Comparison of ENCODE assay signal across 17 mouse cellular contexts in the genomic region with DNA sequence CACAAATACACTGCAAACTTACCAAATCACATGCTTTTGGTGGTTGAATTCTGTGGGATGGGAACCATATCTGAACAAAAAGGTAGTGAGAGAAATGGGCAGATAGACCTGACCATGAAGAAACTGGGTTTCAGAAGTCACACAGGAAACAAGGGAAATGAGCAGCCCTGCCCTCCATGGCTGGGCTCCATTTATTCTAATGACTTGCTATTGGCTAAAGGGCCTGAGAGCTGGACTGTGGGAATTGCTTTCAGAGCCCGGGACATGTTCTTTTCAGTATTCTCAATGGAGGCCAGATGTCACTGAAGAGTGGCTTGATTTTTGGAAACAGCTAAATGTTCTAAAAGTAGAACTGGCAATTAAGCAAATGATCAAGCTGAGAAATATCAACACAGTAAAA.
DNase-seq lines count a peak whose midpoint lies in the region; ATAC-seq and TF ChIP-seq lines count a peak whose summit lies in the region.
"Had no signal": no experiment of that assay in that cellular context is flagged by ENCODE, and none has a peak within 500 bp of the region (broad histone marks: within the 10 kb centered on the region; RNA-seq: fewer than 3 reads in every experiment).

No protein-coding gene starts in this region.

- peak; percentile 5 for DNase-seq in adrenal gland, adult 2 months
- no peak for DNase-seq in adrenal gland, adult 8-10 months
- DNase-seq in heart, adult 18-20 months = peak; percentile 55 to 70
- peak; percentile 59 for DNase-seq in midbrain, postnatal 0 days (ENCODE audit: low spot score)
- DNase-seq in midbrain, embryonic 14.5 days = no peak
- DNase-seq in layer of hippocampus, adult 18-20 months (ENCODE audit: low spot score in 2 of 2) = no peak
- DNase-seq in spleen, postnatal 4 days (ENCODE audit: low spot score in 2 of 2) = no peak
- DNase-seq: cerebellum, adult 18-20 months; thymus, postnatal 14 days had no signal

- H3K4me3 ChIP-seq in heart, embryonic 11.5 days (ENCODE audit: low read depth, low read length) = no peak overlapping the region
- H3K4me3 ChIP-seq in midbrain, postnatal 0 days (ENCODE audit: low read depth, low read length) = no peak overlapping the region
- H3K4me3 ChIP-seq in midbrain, embryonic 14.5 days (replicated peaks; ENCODE audit: low read depth, low read length) = no peak overlapping the region
- H3K4me3 ChIP-seq: embryonic facial prominence, embryonic 13.5 days; kidney, embryonic 15.5 days; left cerebral cortex, adult 2 months; limb, embryonic 13.5 days; megakaryocyte, embryonic 14.5 days had no signal

- H3K4me1 ChIP-seq in heart, embryonic 11.5 days (ENCODE audit: control insufficient read depth, insufficient read depth, low read length) = no peaks in the 10 kb centered on the region
- H3K4me1 ChIP-seq in midbrain, postnatal 0 days (ENCODE audit: insufficient read depth, low read length) = no peaks in the 10 kb centered on the region
- H3K4me1 ChIP-seq in midbrain, embryonic 14.5 days (ENCODE audit: control insufficient read depth, insufficient read depth, low read length) = no peaks in the 10 kb centered on the region
- H3K4me1 ChIP-seq: kidney, embryonic 15.5 days had no signal

- no peaks in the 10 kb centered on the region for H3K36me3 ChIP-seq in heart, embryonic 11.5 days (ENCODE audit: control insufficient read depth, insufficient read depth, low read length)
- H3K36me3 ChIP-seq in midbrain, postnatal 0 days (ENCODE audit: insufficient read depth, low read length) = no peaks in the 10 kb centered on the region
- H3K36me3 ChIP-seq in midbrain, embryonic 14.5 days (ENCODE audit: control insufficient read depth, insufficient read depth, low read length) = no peaks in the 10 kb centered on the region
- H3K36me3 ChIP-seq: embryonic facial prominence, embryonic 13.5 days; kidney, embryonic 15.5 days; limb, embryonic 13.5 days had no signal

- H3K9ac ChIP-seq in heart, embryonic 11.5 days (ENCODE audit: low read depth, low read length) = no peak overlapping the region
- H3K9ac ChIP-seq in midbrain, postnatal 0 days (replicated peaks; ENCODE audit: low read length, poor library complexity, severe bottlenecking) = no peak overlapping the region
- no peak overlapping the region for H3K9ac ChIP-seq in midbrain, embryonic 14.5 days (replicated peaks; ENCODE audit: low read length)
- H3K9ac ChIP-seq: embryonic facial prominence, embryonic 13.5 days; kidney, embryonic 15.5 days; limb, embryonic 13.5 days had no signal

- 79% methylated on average over 1 of the region's 1 CpGs for WGBS in heart, embryonic 11.5 days (ENCODE audit: insufficient replicate concordance)
- 62% methylated on average over 1 of the region's 1 CpGs for WGBS in midbrain, postnatal 0 days
- WGBS in midbrain, embryonic 14.5 days = 70% methylated on average over 1 of the region's 1 CpGs

- ATAC-seq in heart, embryonic 11.5 days (replicated peaks; ENCODE audit: insufficient number of reproducible peaks, low FRiP score, low TSS enrichment) = no peak
- ATAC-seq in midbrain, postnatal 0 days (ENCODE audit: low FRiP score) = no peak; the same call in 1 of the 2 replicates
- no peak for ATAC-seq in midbrain, embryonic 14.5 days (ENCODE audit: low FRiP score, low TSS enrichment)
- ATAC-seq: inflammation-experienced regulatory T-cells, adult 6 months had no signal

- no peaks in the 10 kb centered on the region for H3K27me3 ChIP-seq in heart, embryonic 11.5 days (ENCODE audit: control insufficient read depth, insufficient read depth, low read length)
- H3K27me3 ChIP-seq in midbrain, postnatal 0 days (ENCODE audit: insufficient read depth, low read length) = no peaks in the 10 kb centered on the region
- no peaks in the 10 kb centered on the region for H3K27me3 ChIP-seq in midbrain, embryonic 14.5 days (ENCODE audit: control insufficient read depth, insufficient read depth, low read length)
- H3K27me3 ChIP-seq: embryonic facial prominence, embryonic 13.5 days; kidney, embryonic 15.5 days; limb, embryonic 13.5 days; megakaryocyte, embryonic 14.5 days had no signal

- H3K27ac ChIP-seq in heart, embryonic 11.5 days (ENCODE audit: low read depth, low read length) = no peak overlapping the region
- H3K27ac ChIP-seq in midbrain, postnatal 0 days (ENCODE audit: low read depth, low read length) = no peak overlapping the region
- no peak overlapping the region for H3K27ac ChIP-seq in midbrain, embryonic 14.5 days (replicated peaks; ENCODE audit: low read depth, low read length)
- H3K27ac ChIP-seq: embryonic facial prominence, embryonic 13.5 days; kidney, embryonic 15.5 days; left cerebral cortex, adult 2 months; limb, embryonic 13.5 days; stomach, postnatal 0 days had no signal

- no peak overlapping the region for H3K4me2 ChIP-seq in heart, embryonic 11.5 days
- no peak overlapping the region for H3K4me2 ChIP-seq in midbrain, postnatal 0 days (ENCODE audit: low read depth, low read length, poor library complexity, severe bottlenecking)
- H3K4me2 ChIP-seq in midbrain, embryonic 14.5 days (ENCODE audit: low read length) = no peak overlapping the region
- H3K4me2 ChIP-seq: embryonic facial prominence, embryonic 13.5 days; kidney, embryonic 15.5 days; limb, embryonic 13.5 days had no signal

- no peaks in the 10 kb centered on the region for H3K9me3 ChIP-seq in heart, embryonic 11.5 days (replicated peaks; ENCODE audit: control insufficient read depth, low read length)
- H3K9me3 ChIP-seq in midbrain, postnatal 0 days (ENCODE audit: low read length) = no peaks in the 10 kb centered on the region
- no peaks in the 10 kb centered on the region for H3K9me3 ChIP-seq in midbrain, embryonic 14.5 days (ENCODE audit: control insufficient read depth, low read length)
- H3K9me3 ChIP-seq: embryonic facial prominence, embryonic 13.5 days; kidney, embryonic 15.5 days; limb, embryonic 13.5 days; megakaryocyte, embryonic 14.5 days had no signal

- TF ChIP-seq CTCF in midbrain, postnatal 0 days (IDR thresholded peaks at IDR 0.05) = no peak

Comparison
In these comparisons a context has a peak if more than half of its experiments do, and no peak if none do; other contexts are left out.
1. DNase-seq: peak in adrenal gland, adult 2 months (single experiment), heart, adult 18-20 months (2 of 2) and midbrain, postnatal 0 days (single experiment); none in adrenal gland, adult 8-10 months (single experiment), midbrain, embryonic 14.5 days (single experiment), layer of hippocampus, adult 18-20 months (0 of 2) and spleen, postnatal 4 days (0 of 2).